Mouse (Mus musculus) olfactory bulb, adult 2 months (tissue): ENCODE measurements around the gene AI854703.

Experiments
- CTCF ChIP-seq: fragments of 200-500 bp; IDR thresholded peaks from 2 replicates; pipeline ENCODE4 v1.5.1; 2012; ENCODE audit warnings: low read depth, mild to moderate bottlenecking, low read length, moderate library complexity; ENCODE audit not compliant: insufficient read depth
- POLR2A ChIP-seq: fragments of 200-500 bp; IDR thresholded peaks from 2 replicates; pipeline ENCODE4 v1.6.1; 2012; ENCODE audit warnings: mild to moderate bottlenecking, low read depth, low read length, moderate library complexity; ENCODE audit not compliant: insufficient read depth

DNA sequence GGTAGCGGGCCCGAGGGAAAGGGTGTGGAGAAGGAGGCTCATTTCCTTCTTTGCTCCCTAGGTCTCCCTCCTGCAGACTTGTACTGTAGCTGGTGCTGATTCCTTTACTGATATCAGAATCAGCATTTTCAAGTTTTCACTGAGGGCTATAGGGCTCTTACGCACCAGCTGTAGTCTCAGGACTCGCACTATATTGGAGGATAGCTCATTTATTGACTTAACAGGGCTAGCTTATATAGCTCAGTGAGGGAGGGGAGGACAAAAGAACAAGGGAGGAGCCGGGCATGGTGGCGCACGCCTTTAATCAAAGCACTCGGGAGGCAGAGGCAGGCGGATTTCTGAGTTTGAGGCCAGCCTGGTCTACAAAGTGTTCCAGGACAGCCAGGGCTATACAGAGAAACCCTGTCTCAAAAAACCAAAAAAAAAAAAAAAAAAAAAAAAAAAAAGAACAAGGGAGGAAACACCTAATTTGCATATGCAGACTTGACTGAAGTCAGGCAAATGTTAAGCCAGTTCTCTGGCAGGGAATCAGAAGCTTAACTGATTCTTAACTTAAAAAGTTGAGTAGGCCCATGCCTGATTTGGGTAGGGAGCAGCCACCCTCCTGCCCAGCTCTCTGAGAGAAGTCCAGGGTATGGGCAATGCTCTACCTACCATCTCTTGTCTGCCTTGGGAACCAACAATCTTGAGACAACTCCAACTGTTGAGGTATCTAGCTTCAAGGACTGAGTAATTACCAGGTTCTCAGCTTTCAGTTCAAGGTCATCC lies 47.9 kb downstream of the AI854703 start:
- TF ChIP-seq CTCF = no peak
- TF ChIP-seq POLR2A = no peak
